Mouse (Mus musculus) olfactory bulb, adult 2 months (tissue): Measurements from ENCODE around the gene 1110008P14Rik.

Experiments
- CTCF ChIP-seq: fragments of 200-500 bp; IDR thresholded peaks from 2 replicates; pipeline ENCODE4 v1.5.1; 2012; ENCODE audit warnings: low read depth, mild to moderate bottlenecking, low read length, moderate library complexity; ENCODE audit not compliant: insufficient read depth
- POLR2A ChIP-seq: fragments of 200-500 bp; IDR thresholded peaks from 2 replicates; pipeline ENCODE4 v1.6.1; 2012; ENCODE audit warnings: mild to moderate bottlenecking, low read depth, low read length, moderate library complexity; ENCODE audit not compliant: insufficient read depth

GRCm38 (mm10) chr2:32428262-32428722, 46.6 kb upstream of the 1110008P14Rik start:
- TF ChIP-seq CTCF (no peak), POLR2A (no peak)
